Mouse (Mus musculus): Measurements from ENCODE around the gene Lgi2. TPM values are rescaled to one million over a fixed set of nuclear protein-coding genes. Genes with fewer than 3 reads are reported as not detected.

Lgi2 gene
- total RNA-seq (2014; fragmentation: Nextera tagmentation) (not detected in 2 replicates), total RNA-seq (2017) (not detected in 2 replicates)

GRCm38 (mm10) chr5:52565813-52566531 lies at the start of gene Lgi2:
Gene Lgi2, minus strand, starts transcription at chr5:52566462.
- no peak for ATAC-seq (replicated peaks; ENCODE audit: low FRiP score, low TSS enrichment, poor library complexity, severe bottlenecking)

GRCm38 (mm10) chr5:52615421-52615820 lies 49.2 kb upstream of the Lgi2 start:
- ATAC-seq (replicated peaks; ENCODE audit: low FRiP score, low TSS enrichment, poor library complexity, severe bottlenecking) = no peak

- ATAC-seq (replicated peaks; ENCODE audit: low FRiP score, low TSS enrichment, poor library complexity, severe bottlenecking) = no peak
Measured at GRCm38 (mm10) chr5:52614686-52615085, 48.4 kb upstream of the Lgi2 start.

- no peak for ATAC-seq (replicated peaks; ENCODE audit: low FRiP score, low TSS enrichment, poor library complexity, severe bottlenecking)
Measured at GRCm38 (mm10) chr5:52612776-52613175, 46.5 kb upstream of the Lgi2 start.

DNA sequence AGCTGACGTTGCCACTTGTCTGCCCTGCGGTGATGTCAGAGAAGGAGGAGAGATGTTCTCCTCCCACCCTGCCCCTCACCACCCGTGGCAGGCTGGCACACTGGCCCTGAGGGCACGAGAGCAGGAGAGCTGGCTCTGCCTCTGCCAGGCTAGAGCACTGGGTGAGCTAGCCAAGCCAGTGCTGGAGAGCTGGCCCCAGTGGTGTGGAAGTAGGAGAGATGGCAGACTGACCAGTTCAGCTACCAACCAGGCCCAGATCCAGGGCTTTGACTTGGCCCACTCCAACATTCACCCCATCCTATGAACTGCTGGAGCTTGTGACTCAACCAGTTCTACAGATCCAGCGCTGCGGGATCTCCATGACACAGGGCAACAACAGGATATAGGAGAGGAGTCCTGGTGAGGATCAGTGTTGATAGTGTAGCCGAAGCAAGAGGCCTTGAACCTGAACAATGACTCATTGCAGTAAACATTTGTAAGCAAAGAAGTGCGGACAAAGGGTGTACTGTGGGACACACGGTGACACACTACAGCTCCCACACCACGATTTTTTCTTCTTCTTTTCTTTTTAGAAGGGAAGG lies 45.1 kb upstream of the Lgi2 start:
- no peak for ATAC-seq (replicated peaks; ENCODE audit: low FRiP score, low TSS enrichment, poor library complexity, severe bottlenecking)

- no peak for ATAC-seq (replicated peaks; ENCODE audit: low FRiP score, low TSS enrichment, poor library complexity, severe bottlenecking)
Measured at GRCm38 (mm10) chr5:52610306-52610705, 44.0 kb upstream of the Lgi2 start.

DNA sequence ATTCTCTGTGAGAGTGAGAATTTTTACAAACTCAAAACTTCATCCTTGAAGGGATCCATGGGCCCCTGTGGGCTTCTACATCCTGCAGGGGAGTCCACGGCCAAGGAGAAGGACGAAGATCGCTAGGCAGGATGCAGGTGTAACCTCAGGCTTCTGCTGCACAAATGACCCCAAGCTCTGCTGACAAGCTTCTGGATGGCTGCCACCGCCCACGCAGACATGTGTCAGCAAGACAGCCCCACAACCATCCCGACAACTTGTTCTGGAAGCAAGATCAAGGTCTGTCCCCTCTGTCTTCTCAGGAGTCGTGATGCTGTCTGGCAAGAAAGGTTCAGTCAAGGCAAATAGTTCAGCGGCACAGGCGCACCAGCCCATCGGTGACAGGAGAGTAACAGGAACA lies 43.4 kb upstream of the Lgi2 start:
- ATAC-seq (replicated peaks; ENCODE audit: low FRiP score, low TSS enrichment, poor library complexity, severe bottlenecking) = no peak

GRCm38 (mm10) chr5:52604582-52605041 lies 38.4 kb upstream of the Lgi2 start:
- no peak for ATAC-seq (replicated peaks; ENCODE audit: low FRiP score, low TSS enrichment, poor library complexity, severe bottlenecking)

DNA sequence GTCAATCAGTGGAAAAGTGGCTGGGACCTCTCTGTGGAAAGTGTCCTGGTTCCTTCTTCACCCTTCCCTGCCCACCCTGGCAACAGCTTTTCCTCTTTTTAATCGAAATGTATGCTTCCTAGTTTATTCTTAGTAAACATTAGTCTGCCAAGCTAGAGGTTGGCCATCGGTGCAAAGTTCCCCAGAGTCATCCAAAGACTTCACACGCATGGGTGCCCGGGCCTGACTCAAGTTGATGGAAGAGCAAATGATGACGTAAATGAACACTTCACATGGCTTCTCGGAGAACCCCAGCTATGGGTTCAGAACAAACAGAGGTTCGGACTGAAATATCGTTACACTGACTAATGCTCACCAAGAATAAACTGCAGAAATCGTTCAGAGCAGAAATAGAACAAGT lies 24.4 kb upstream of the Lgi2 start:
- no peak for ATAC-seq (replicated peaks; ENCODE audit: low FRiP score, low TSS enrichment, poor library complexity, severe bottlenecking)

DNA sequence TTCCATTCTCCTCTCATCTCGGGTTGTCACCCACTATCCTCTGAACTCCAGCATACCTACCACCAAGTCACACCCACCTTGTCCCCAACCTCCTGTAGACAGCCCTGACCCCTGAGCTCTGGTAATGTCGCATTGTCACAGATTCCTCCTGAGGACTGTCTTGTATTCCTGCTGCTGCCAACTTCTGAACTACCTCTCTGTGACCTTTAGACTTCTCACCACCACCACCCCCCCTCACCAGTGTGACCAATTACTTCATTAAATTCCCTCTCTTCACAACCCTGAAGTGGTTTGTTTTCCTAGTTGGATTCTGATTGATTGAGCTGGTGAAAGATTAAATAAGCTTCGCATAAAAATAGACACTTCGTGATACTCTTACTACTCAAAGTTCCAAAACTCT lies 22.4 kb upstream of the Lgi2 start:
- ATAC-seq (replicated peaks; ENCODE audit: low FRiP score, low TSS enrichment, poor library complexity, severe bottlenecking) = no peak

DNA sequence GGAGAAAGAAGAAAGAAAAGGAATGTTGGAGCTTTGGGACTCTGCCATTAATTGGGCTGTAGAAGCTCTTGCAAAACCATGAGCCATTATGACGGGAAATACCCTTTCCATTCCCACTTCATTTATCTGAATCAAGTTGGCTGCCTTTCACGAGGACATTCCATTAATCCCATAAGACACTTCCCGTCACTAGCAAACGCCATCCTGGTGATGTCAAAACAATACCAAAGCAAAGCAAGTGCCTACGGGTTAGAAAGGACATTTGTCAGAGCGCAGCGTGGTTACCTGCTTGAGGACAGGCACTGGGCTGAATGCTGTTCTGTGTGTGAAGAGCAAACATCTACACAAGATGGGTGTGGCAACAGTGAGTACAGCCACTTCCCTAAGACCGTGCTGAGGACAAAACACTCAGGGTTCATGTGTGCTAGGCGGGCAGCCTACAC lies 21.1 kb upstream of the Lgi2 start:
- no peak for ATAC-seq (replicated peaks; ENCODE audit: low FRiP score, low TSS enrichment, poor library complexity, severe bottlenecking)

- ATAC-seq (replicated peaks; ENCODE audit: low FRiP score, low TSS enrichment, poor library complexity, severe bottlenecking) = no peak
Measured at GRCm38 (mm10) chr5:52572572-52572971, 6.3 kb upstream of the Lgi2 start.

- ATAC-seq (replicated peaks; ENCODE audit: low FRiP score, low TSS enrichment, poor library complexity, severe bottlenecking) = no peak
Measured at GRCm38 (mm10) chr5:52570746-52571145, 4.5 kb upstream of the Lgi2 start.

- ATAC-seq (replicated peaks; ENCODE audit: low FRiP score, low TSS enrichment, poor library complexity, severe bottlenecking) = no peak
Measured at GRCm38 (mm10) chr5:52565214-52565812, 949 bp downstream of the Lgi2 start.

GRCm38 (mm10) chr5:52564351-52564750 lies 1.9 kb downstream of the Lgi2 start:
- ATAC-seq (replicated peaks; ENCODE audit: low FRiP score, low TSS enrichment, poor library complexity, severe bottlenecking) = no peak

GRCm38 (mm10) chr5:52560240-52560639 lies 6.0 kb downstream of the Lgi2 start:
- ATAC-seq (replicated peaks; ENCODE audit: low FRiP score, low TSS enrichment, poor library complexity, severe bottlenecking) = no peak

- ATAC-seq (replicated peaks; ENCODE audit: low FRiP score, low TSS enrichment, poor library complexity, severe bottlenecking) = no peak
Measured at GRCm38 (mm10) chr5:52555526-52555925, 10.7 kb downstream of the Lgi2 start.

DNA sequence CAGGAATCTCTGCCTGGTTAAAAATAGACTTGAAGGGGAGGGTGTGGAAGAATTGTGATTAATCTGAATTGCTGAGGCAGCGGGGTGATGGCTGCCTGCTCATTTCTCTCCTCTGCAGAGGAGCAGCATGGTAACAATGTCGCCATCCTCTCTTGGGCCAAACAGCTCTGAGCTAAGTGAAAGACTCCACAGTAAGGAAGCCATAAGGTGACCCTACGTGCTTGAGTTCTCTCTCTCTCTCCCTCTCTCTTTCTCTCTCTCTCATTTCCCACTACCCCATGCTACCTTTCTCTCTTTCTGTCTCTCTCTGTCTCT lies 15.0 kb downstream of the Lgi2 start:
- no peak for ATAC-seq (replicated peaks; ENCODE audit: low FRiP score, low TSS enrichment, poor library complexity, severe bottlenecking)

DNA sequence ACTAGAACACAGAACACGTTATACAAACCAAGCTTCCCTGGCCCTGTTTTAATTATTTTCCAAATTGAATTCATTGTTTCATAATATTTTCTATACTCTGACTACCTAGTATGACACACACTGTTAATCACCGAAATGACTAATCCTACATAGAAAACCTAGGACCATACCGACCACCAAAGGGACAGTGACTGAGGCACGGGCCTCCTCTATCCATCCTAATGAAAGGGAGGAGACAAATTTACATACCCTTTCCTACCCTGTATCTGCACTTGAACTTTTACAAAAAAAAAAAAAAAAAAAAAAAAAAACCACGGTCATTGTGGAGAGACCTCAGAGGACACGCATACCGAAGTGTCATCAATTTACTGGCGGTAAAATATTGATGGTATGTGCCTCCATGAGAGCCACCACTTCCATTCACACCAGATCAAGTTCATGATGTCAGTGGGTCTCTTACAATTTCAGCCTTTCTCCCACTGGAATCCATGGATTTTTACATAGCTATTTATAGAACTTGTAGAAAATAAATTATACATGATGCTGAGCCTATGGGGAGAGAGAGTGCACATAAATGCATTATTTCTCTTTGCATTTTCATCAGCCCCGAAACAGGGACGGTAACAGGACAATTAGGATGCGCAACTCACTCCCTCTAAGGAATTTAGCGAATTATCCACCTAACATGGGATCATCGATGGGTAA lies 15.5 kb downstream of the Lgi2 start:
- no peak for ATAC-seq (replicated peaks; ENCODE audit: low FRiP score, low TSS enrichment, poor library complexity, severe bottlenecking)

DNA sequence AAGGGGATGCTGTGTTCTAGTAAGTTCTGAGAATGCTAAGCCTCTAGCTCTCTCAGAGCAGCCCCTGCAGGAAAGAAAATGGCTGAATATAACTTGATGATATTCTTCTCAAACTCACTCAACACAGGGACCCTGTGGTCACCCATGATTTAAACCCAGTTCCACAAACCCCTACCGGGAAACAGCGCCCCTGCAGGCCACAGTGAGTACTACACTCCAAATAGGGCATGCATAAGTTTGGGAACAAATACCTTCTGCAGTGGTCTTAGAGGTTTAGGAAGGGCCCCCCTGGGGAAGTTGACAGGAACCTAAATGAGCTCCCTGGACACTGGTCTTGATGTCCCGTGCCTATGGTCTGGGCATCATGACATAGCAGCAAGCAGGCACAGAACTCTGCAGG lies 19.3 kb downstream of the Lgi2 start:
- 0 out of 2 replicates have a peak, but pooled peaks have one; percentile 37 for ATAC-seq (replicated peaks; ENCODE audit: low FRiP score, low TSS enrichment, poor library complexity, severe bottlenecking)

All from megakaryocyte-erythroid progenitor cell, adult 5-6 weeks (primary cell).